Mouse (Mus musculus): ENCODE data around the gene Pmepa1. TPM values are rescaled to one million over a fixed set of nuclear protein-coding genes. Genes with fewer than 3 reads are reported as not detected.

The Pmepa1 gene
- polyA plus RNA-seq, 1 experiment from 2014 or later: 4.1 TPM

GRCm38 (mm10) chr2:173261497-173261896 is 14.8 kb downstream of the Pmepa1 start:
- H3K9me3 ChIP-seq: no peaks in the 10 kb centered on the region
- no peak overlapping the region for H3K4me2 ChIP-seq
- peaks cover 79% of the 10 kb centered on the region for H3K4me1 ChIP-seq
- H3K4me3 ChIP-seq: no peak overlapping the region
- no peaks in the 10 kb centered on the region for H3K36me3 ChIP-seq (replicated peaks)
- no peak overlapping the region for H3K9ac ChIP-seq
- H3K27me3 ChIP-seq (replicated peaks): no peaks in the 10 kb centered on the region
- WGBS: 73% methylated on average over 10 of the region's 10 CpGs
- no peak overlapping the region for H3K27ac ChIP-seq
- no peak for ATAC-seq (replicated peaks)

- H3K4me1 ChIP-seq: peaks cover 81% of the 10 kb centered on the region
- no peak for ATAC-seq (replicated peaks)
- H3K9ac ChIP-seq: no peak overlapping the region
- no peak overlapping the region; the same call in 1 of the 2 replicates for H3K27ac ChIP-seq
- no peaks in the 10 kb centered on the region for H3K9me3 ChIP-seq
- no peaks in the 10 kb centered on the region for H3K36me3 ChIP-seq (replicated peaks)
- no peak overlapping the region for H3K4me2 ChIP-seq
- WGBS: 31% methylated on average over 9 of the region's 9 CpGs
- no peaks in the 10 kb centered on the region for H3K27me3 ChIP-seq (replicated peaks)
- H3K4me3 ChIP-seq: no peak overlapping the region
Measured at GRCm38 (mm10) chr2:173258459-173259091, 17.8 kb downstream of the Pmepa1 start.

GRCm38 (mm10) chr2:173257610-173258009 is 18.7 kb downstream of the Pmepa1 start:
- H3K9ac ChIP-seq: no peak overlapping the region
- H3K4me2 ChIP-seq: no peak overlapping the region
- H3K27me3 ChIP-seq (replicated peaks): no peaks in the 10 kb centered on the region
- no peaks in the 10 kb centered on the region for H3K36me3 ChIP-seq (replicated peaks)
- no peaks in the 10 kb centered on the region for H3K9me3 ChIP-seq
- ATAC-seq (replicated peaks): peak; percentile 60
- WGBS: 24% methylated on average over 7 of the region's 7 CpGs
- peak overlapping the region; percentile 48 for H3K27ac ChIP-seq
- peaks cover 87% of the 10 kb centered on the region for H3K4me1 ChIP-seq
- H3K4me3 ChIP-seq: no peak overlapping the region

GRCm38 (mm10) chr2:173256552-173256949 is 19.8 kb downstream of the Pmepa1 start:
- 82% methylated on average over 4 of the region's 4 CpGs for WGBS
- Histone ChIP-seq H3K27ac (no peak overlapping the region), H3K9me3 (no peaks in the 10 kb centered on the region), H3K4me2 (no peak overlapping the region), H3K36me3 (replicated peaks) (no peaks in the 10 kb centered on the region), H3K9ac (no peak overlapping the region), H3K27me3 (replicated peaks) (no peaks in the 10 kb centered on the region), H3K4me1 (peaks cover 87% of the 10 kb centered on the region), H3K4me3 (no peak overlapping the region)
- ATAC-seq (replicated peaks): no peak

- Histone ChIP-seq H3K4me2 (no peak overlapping the region), H3K4me3 (no peak overlapping the region), H3K9me3 (no peaks in the 10 kb centered on the region), H3K9ac (no peak overlapping the region), H3K27me3 (replicated peaks) (no peaks in the 10 kb centered on the region), H3K36me3 (replicated peaks) (no peaks in the 10 kb centered on the region), H3K4me1 (peaks cover 87% of the 10 kb centered on the region), H3K27ac (no peak overlapping the region)
- 63% methylated on average over 7 of the region's 7 CpGs for WGBS
- no peak for ATAC-seq (replicated peaks)
Measured at GRCm38 (mm10) chr2:173255810-173256551, 20.4 kb downstream of the Pmepa1 start.

GRCm38 (mm10) chr2:173253761-173254662 is 22.3 kb downstream of the Pmepa1 start:
- H3K4me1 ChIP-seq: peaks cover 94% of the 10 kb centered on the region
- ATAC-seq (replicated peaks): no peak; the same call in 1 of the 2 replicates
- no peaks in the 10 kb centered on the region for H3K27me3 ChIP-seq (replicated peaks)
- H3K4me2 ChIP-seq: peak overlapping the region; percentile 23; the same call in 1 of the 2 replicates
- H3K27ac ChIP-seq: peak overlapping the region; percentile 65
- no peak overlapping the region for H3K4me3 ChIP-seq
- H3K9me3 ChIP-seq: no peaks in the 10 kb centered on the region
- 13% methylated on average over 26 of the region's 26 CpGs for WGBS
- H3K36me3 ChIP-seq (replicated peaks): no peaks in the 10 kb centered on the region
- no peak overlapping the region for H3K9ac ChIP-seq

- Histone ChIP-seq H3K4me1 (peaks cover 78% of the 10 kb centered on the region), H3K9me3 (no peaks in the 10 kb centered on the region), H3K27ac (no peak overlapping the region), H3K36me3 (replicated peaks) (no peaks in the 10 kb centered on the region), H3K4me3 (no peak overlapping the region), H3K9ac (no peak overlapping the region), H3K27me3 (replicated peaks) (no peaks in the 10 kb centered on the region), H3K4me2 (no peak overlapping the region)
- WGBS: 62% methylated on average over 9 of the region's 9 CpGs
- ATAC-seq (replicated peaks): no peak
Measured at GRCm38 (mm10) chr2:173251675-173252074, 24.7 kb downstream of the Pmepa1 start.

- peaks cover 73% of the 10 kb centered on the region for H3K4me1 ChIP-seq
- no peak overlapping the region for H3K4me2 ChIP-seq
- H3K36me3 ChIP-seq (replicated peaks): no peaks in the 10 kb centered on the region
- H3K9ac ChIP-seq: no peak overlapping the region
- H3K9me3 ChIP-seq: no peaks in the 10 kb centered on the region
- no peak overlapping the region for H3K27ac ChIP-seq
- no peaks in the 10 kb centered on the region for H3K27me3 ChIP-seq (replicated peaks)
- no peak overlapping the region for H3K4me3 ChIP-seq
- 40% methylated on average over 7 of the region's 7 CpGs for WGBS
- no peak for ATAC-seq (replicated peaks)
Measured at GRCm38 (mm10) chr2:173251133-173251532, 25.2 kb downstream of the Pmepa1 start.

GRCm38 (mm10) chr2:173250411-173250810 is 25.9 kb downstream of the Pmepa1 start:
- H3K4me3 ChIP-seq: no peak overlapping the region
- no peak overlapping the region for H3K4me2 ChIP-seq
- peaks cover 67% of the 10 kb centered on the region for H3K4me1 ChIP-seq
- no peaks in the 10 kb centered on the region for H3K9me3 ChIP-seq
- H3K27me3 ChIP-seq (replicated peaks): no peaks in the 10 kb centered on the region
- WGBS: 21% methylated on average over 2 of the region's 2 CpGs
- H3K9ac ChIP-seq: no peak overlapping the region
- no peaks in the 10 kb centered on the region for H3K36me3 ChIP-seq (replicated peaks)
- no peak for ATAC-seq (replicated peaks)
- no peak overlapping the region for H3K27ac ChIP-seq

- H3K9ac ChIP-seq: no peak overlapping the region
- no peak overlapping the region for H3K27ac ChIP-seq
- no peaks in the 10 kb centered on the region for H3K27me3 ChIP-seq (replicated peaks)
- ATAC-seq (replicated peaks): no peak
- H3K4me3 ChIP-seq: no peak overlapping the region
- H3K36me3 ChIP-seq (replicated peaks): no peaks in the 10 kb centered on the region
- no peak overlapping the region for H3K4me2 ChIP-seq
- WGBS: 73% methylated on average over 8 of the region's 8 CpGs
- peaks cover 63% of the 10 kb centered on the region for H3K4me1 ChIP-seq
- no peaks in the 10 kb centered on the region for H3K9me3 ChIP-seq
Measured at GRCm38 (mm10) chr2:173249965-173250364, 26.4 kb downstream of the Pmepa1 start.

GRCm38 (mm10) chr2:173249386-173249785 is 26.9 kb downstream of the Pmepa1 start:
- Histone ChIP-seq H3K4me1 (peaks cover 57% of the 10 kb centered on the region), H3K4me3 (no peak overlapping the region), H3K27ac (no peak overlapping the region), H3K4me2 (no peak overlapping the region), H3K9me3 (no peaks in the 10 kb centered on the region), H3K9ac (no peak overlapping the region), H3K36me3 (replicated peaks) (no peaks in the 10 kb centered on the region), H3K27me3 (replicated peaks) (no peaks in the 10 kb centered on the region)
- no peak for ATAC-seq (replicated peaks)
- WGBS: 47% methylated on average over 3 of the region's 3 CpGs

GRCm38 (mm10) chr2:173248822-173249221 is 27.5 kb downstream of the Pmepa1 start:
- Histone ChIP-seq H3K4me3 (no peak overlapping the region), H3K36me3 (replicated peaks) (no peaks in the 10 kb centered on the region), H3K27ac (no peak overlapping the region), H3K4me2 (no peak overlapping the region), H3K4me1 (peaks cover 53% of the 10 kb centered on the region), H3K27me3 (replicated peaks) (no peaks in the 10 kb centered on the region), H3K9ac (no peak overlapping the region), H3K9me3 (no peaks in the 10 kb centered on the region)
- no peak for ATAC-seq (replicated peaks)
- WGBS: 68% methylated on average over 7 of the region's 7 CpGs

All from midbrain, embryonic 15.5 days (tissue).